Mouse (Mus musculus) limb, embryonic 13.5 days (tissue): ENCODE results near the gene Col9a1. TPM values are rescaled to one million over a fixed set of nuclear protein-coding genes. Genes with fewer than 3 reads are reported as not detected.

Experiments
- ATAC-seq: fragments of 200-750 bp; cut with Nextera tagmentation; 2 replicates; pipeline ENCODE4 v1.8.0; 2017; ENCODE audit warnings: low read depth, moderate number of reproducible peaks, moderate TSS enrichment; ENCODE audit not compliant: low FRiP score
- H3K27ac ChIP-seq: fragments of 300-500 bp; sonication (generic); 2 replicates; pipeline ENCODE4 v1.5.1; 2015; ENCODE audit warnings: inconsistent platforms, mild to moderate bottlenecking, moderate library complexity
- H3K27me3 ChIP-seq: fragments of 300-500 bp; sonication (generic); 2 replicates; pipeline ENCODE4 v1.6.1; 2015; ENCODE audit warnings: mild to moderate bottlenecking, inconsistent platforms
- H3K36me3 ChIP-seq: fragments of 300-500 bp; sonication (generic); 2 replicates; pipeline ENCODE4 v1.6.1; 2015; ENCODE audit warnings: inconsistent platforms, mild to moderate bottlenecking, moderate library complexity
- H3K4me1 ChIP-seq: fragments of 300-500 bp; sonication (generic); 2 replicates; pipeline ENCODE4 v1.6.1; 2015; ENCODE audit warnings: inconsistent platforms
- H3K4me2 ChIP-seq: fragments of 300-500 bp; sonication (generic); replicated peaks from 2 replicates; pipeline ENCODE4 v1.6.1; 2015; ENCODE audit warnings: inconsistent platforms, mild to moderate bottlenecking, moderate library complexity
- H3K4me3 ChIP-seq: fragments of 300-500 bp; sonication (generic); 2 replicates; pipeline ENCODE4 v1.5.1; 2015; ENCODE audit warnings: moderate library complexity, mild to moderate bottlenecking, inconsistent platforms
- H3K9ac ChIP-seq: fragments of 300-500 bp; sonication (generic); 2 replicates; pipeline ENCODE4 v1.6.1; 2015; ENCODE audit warnings: mild to moderate bottlenecking, inconsistent platforms
- H3K9me3 ChIP-seq: fragments of 300-500 bp; sonication (generic); 2 replicates; pipeline ENCODE4 v1.6.1; 2016; ENCODE audit warnings: inconsistent platforms
- WGBS: fragments of 180-500 bp; shearing (Covaris S2); methylation state at CpG from one replicate; pipeline ENCODE4 v1.1.7; 2015; 5-methylcytosine and 5-hydroxymethylcytosine counted together
- polyA plus RNA-seq: library from polyadenylated mRNA; unstranded; fragments of >200 nt; fragmentation: Nextera tagmentation; extraction: Ambion mirVana; gene quantifications from 2 replicates; pipeline ENCODE4 v1.2.1, GENCODE M21; 2015

Col9a1 gene
- polyA plus RNA-seq, 1 experiment from 2014 or later, result 236 TPM

DNA sequence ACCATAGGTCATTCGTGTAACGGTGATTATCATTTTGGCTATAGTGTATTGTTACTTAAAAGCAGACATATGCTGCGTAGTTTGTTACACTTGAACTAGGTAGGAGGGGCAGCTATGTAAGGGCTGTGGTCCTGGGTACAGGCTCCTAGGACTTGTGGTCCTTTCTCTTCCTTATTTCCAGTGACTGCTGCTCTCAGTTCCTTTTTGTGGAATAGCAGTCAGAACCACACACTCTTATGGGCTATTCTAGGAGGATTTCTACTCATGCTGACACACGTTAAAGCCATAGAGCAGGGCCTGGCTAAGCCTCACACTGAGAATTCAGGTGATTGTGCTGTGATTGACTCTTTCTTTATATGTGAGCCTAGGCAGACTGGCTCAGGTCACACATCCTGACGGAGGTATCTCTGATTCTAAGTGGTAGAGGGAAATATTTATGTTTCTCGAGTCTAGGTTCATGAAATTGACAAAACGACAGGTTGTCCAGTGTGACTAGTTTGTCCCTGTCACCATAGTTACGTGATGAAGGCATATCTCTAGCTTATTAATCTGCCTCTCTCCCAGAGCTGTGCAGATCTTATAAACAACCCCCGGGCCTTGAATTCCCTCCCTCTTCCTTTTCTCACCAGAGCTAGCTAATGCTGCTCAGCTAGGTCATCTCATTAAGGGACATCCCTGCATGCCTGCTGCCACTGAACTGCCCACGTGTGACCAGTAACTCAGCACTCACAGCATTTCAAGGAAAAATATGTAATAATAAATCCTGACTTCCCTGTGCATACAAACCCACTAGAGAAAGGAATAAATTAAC, 71.1 kb downstream of the Col9a1 start:
- Histone ChIP-seq H3K4me3 (no peak overlapping the region), H3K4me2 (no peak overlapping the region), H3K36me3 (no peaks in the 10 kb centered on the region), H3K27me3 (no peaks in the 10 kb centered on the region), H3K27ac (no peak overlapping the region), H3K4me1 (no peaks in the 10 kb centered on the region), H3K9me3 (no peaks in the 10 kb centered on the region), H3K9ac (no peak overlapping the region)
- ATAC-seq, result peak; percentile 50; the same call in 1 of the 2 replicates
- WGBS, result 72% methylated on average over 10 of the region's 10 CpGs

- Histone ChIP-seq H3K4me1 (no peaks in the 10 kb centered on the region), H3K27ac (no peak overlapping the region), H3K4me3 (no peak overlapping the region), H3K9me3 (no peaks in the 10 kb centered on the region), H3K4me2 (no peak overlapping the region), H3K27me3 (no peaks in the 10 kb centered on the region), H3K36me3 (no peaks in the 10 kb centered on the region), H3K9ac (no peak overlapping the region)
- ATAC-seq, result peak; percentile 73
- 49% methylated on average over 3 of the region's 3 CpGs for WGBS
Measured at GRCm38 (mm10) chr1:24249105-24249664, 71.8 kb downstream of the Col9a1 start.

DNA sequence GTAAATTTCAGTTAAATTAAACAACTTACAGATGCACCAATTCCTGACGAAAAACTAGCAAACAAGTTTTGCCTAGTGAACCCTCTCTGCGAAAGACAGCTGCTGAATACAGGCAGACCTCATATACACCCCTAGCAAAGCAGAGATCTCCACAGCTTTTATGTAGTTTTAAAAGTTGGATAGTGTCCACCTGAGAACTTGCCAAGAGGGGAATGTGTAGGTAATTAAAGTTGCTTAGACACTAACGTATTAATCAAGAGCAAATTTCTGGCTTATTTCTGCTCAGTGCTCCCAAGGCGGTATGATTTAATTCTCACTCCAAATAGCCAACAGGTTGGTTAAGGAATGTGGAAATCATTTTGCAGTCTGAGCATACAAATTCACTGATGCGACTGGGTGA, 80.6 kb downstream of the Col9a1 start:
- Histone ChIP-seq H3K9ac (no peak overlapping the region), H3K4me2 (no peak overlapping the region), H3K27ac (no peak overlapping the region), H3K27me3 (no peaks in the 10 kb centered on the region), H3K4me3 (no peak overlapping the region), H3K4me1 (peaks cover 5% of the 10 kb centered on the region), H3K36me3 (no peaks in the 10 kb centered on the region), H3K9me3 (no peaks in the 10 kb centered on the region)
- ATAC-seq, result no peak
- WGBS, result 61% methylated on average over 5 of the region's 5 CpGs

- Histone ChIP-seq H3K4me2 (no peak overlapping the region), H3K4me1 (peaks cover 5% of the 10 kb centered on the region), H3K4me3 (no peak overlapping the region), H3K27ac (no peak overlapping the region), H3K36me3 (no peaks in the 10 kb centered on the region), H3K27me3 (no peaks in the 10 kb centered on the region), H3K9ac (no peak overlapping the region), H3K9me3 (no peaks in the 10 kb centered on the region)
- peak; percentile 57; the same call in 1 of the 2 replicates for ATAC-seq
- 21% methylated on average over 6 of the region's 6 CpGs for WGBS
Measured at GRCm38 (mm10) chr1:24259419-24259818, 82.0 kb downstream of the Col9a1 start.

DNA sequence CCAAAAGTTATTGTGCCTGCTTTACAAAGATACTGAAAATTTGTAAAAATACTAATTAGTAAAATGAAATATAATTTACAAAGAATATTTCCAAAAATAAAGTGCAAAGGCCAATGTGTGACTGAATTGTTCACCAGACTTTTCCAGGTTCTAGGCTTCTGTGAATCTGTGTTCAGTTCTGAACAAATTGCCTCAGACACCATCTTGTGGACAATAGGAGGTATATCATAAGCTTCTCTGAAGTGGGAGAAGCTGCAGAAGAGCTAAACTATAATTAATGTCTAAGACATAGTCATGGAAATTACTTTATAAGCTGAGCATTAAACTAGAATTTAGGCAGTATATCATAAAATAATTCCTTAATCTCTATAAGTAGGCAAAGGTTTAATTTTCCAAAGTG, 83.8 kb downstream of the Col9a1 start:
- Histone ChIP-seq H3K9me3 (no peaks in the 10 kb centered on the region), H3K4me1 (peaks cover 5% of the 10 kb centered on the region), H3K27me3 (no peaks in the 10 kb centered on the region), H3K36me3 (no peaks in the 10 kb centered on the region), H3K9ac (no peak overlapping the region), H3K4me2 (no peak overlapping the region), H3K4me3 (no peak overlapping the region), H3K27ac (no peak overlapping the region)
- ATAC-seq, result no peak

- Histone ChIP-seq H3K4me1 (no peaks in the 10 kb centered on the region), H3K4me3 (no peak overlapping the region), H3K27ac (no peak overlapping the region), H3K27me3 (no peaks in the 10 kb centered on the region), H3K9me3 (no peaks in the 10 kb centered on the region), H3K36me3 (no peaks in the 10 kb centered on the region), H3K9ac (no peak overlapping the region), H3K4me2 (no peak overlapping the region)
- ATAC-seq, result no peak
- 72% methylated on average over 3 of the region's 3 CpGs for WGBS
Measured at GRCm38 (mm10) chr1:24267022-24267421, 89.6 kb downstream of the Col9a1 start.

DNA sequence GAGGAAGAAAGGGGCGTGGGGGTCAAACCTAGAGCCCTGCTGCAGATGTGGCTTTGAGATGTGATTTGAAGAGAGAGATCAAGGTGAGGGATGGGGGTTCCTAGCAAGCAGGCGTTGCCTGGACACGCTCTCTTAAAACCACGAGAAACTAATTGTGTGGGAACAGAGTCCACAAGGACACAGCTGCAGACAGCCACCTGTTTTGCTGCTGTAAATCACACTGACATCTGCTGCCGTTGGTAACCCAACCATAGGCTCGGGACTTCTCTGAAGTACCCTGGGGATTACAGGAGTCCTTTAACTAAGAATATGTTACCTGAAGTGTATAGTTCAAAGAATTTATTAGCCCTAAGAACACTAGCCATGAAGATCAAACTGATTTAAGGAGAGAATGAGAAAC, 109.0 kb downstream of the Col9a1 start:
- H3K27ac ChIP-seq, result no peak overlapping the region
- WGBS, result 7% methylated on average over 6 of the region's 6 CpGs
- no peaks in the 10 kb centered on the region for H3K36me3 ChIP-seq
- ATAC-seq, result peak; percentile 72
- H3K9ac ChIP-seq, result no peak overlapping the region
- H3K27me3 ChIP-seq, result no peaks in the 10 kb centered on the region
- H3K4me3 ChIP-seq, result no peak overlapping the region
- peaks cover 18% of the 10 kb centered on the region for H3K4me1 ChIP-seq
- no peak overlapping the region for H3K4me2 ChIP-seq
- H3K9me3 ChIP-seq, result no peaks in the 10 kb centered on the region

GRCm38 (mm10) chr1:24292515-24292914, 115.1 kb downstream of the Col9a1 start:
- no peak for ATAC-seq
- Histone ChIP-seq H3K27ac (no peak overlapping the region), H3K9ac (no peak overlapping the region), H3K4me3 (no peak overlapping the region), H3K9me3 (0 out of 2 replicates have a peak, but pooled peaks cover 3% of the 10 kb centered on the region), H3K27me3 (no peaks in the 10 kb centered on the region), H3K36me3 (no peaks in the 10 kb centered on the region), H3K4me2 (no peak overlapping the region), H3K4me1 (peaks cover 12% of the 10 kb centered on the region; the same call in 1 of the 2 replicates)
- WGBS, result 22% methylated on average over 2 of the region's 2 CpGs

DNA sequence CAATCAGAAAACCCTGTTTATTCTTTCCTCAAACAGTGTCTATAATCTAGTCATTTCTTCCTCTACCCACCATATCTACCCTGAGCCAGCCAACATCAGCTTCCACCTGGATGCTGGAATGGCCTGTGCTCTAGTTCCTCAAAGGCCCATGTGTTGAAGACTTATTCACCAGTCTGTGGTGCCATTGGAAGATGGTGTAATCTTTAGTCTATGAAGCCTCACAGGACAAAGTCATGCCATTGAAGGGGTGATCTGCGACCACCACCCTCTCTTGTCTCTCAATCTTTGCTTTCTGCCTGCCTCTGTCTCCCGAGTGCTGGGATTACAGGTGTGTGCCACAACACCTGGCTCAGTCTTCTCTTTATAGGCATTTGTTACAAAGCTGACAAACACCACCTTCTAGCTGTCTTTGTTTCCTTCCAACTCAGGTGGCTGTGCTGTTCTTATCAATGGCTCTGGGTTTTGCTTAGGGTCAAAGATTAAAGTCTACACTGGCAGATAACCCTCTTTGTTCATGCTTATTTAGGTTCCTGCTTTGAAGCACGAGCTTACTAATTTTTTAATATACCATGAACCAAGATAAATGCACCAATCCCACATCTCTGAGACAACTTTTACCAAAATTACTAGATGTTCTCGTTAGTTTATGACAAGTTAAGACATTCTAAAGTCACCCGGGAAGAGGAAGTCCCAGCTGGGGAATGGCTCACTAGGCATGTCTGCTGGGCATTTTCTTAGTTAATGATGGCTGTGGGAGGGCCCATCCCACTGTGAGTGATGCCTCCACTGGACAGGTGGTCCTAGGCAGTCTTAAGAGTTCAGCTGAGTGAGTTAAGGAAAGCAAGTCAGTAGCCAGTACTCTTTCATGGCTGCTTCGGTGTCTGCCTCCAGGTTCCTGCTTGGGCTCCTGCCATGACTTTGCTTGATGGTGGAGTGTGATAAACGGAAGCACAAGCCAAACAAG, 117.9 kb downstream of the Col9a1 start:
- 0 out of 2 replicates have a peak, but pooled peaks cover 3% of the 10 kb centered on the region for H3K9me3 ChIP-seq
- WGBS, result 71% methylated on average over 7 of the region's 7 CpGs
- no peak overlapping the region for H3K9ac ChIP-seq

DNA sequence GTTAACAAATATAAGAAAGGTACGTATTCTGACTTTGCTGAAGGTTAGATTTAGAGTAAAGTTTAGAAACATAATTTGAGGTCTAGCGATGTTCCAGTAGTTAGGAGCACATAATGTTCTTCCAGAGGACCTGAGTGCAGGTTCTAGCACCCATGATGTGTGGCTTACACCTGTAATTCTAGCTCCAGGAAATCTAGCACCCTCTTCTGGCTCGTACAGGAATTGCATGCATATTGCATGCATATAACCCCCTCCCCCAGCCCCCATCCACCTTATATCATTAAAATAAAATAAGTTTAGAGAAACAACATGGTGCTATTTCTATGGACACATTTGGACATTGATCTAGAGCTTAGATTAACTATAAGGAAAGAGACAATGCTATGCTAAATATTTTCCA, 123.3 kb downstream of the Col9a1 start:
- Histone ChIP-seq H3K4me1 (no peaks in the 10 kb centered on the region), H3K9me3 (0 out of 2 replicates have a peak, but pooled peaks cover 3% of the 10 kb centered on the region), H3K27ac (no peak overlapping the region), H3K4me2 (no peak overlapping the region), H3K36me3 (no peaks in the 10 kb centered on the region), H3K9ac (no peak overlapping the region), H3K4me3 (no peak overlapping the region), H3K27me3 (peaks cover 22% of the 10 kb centered on the region)
- WGBS, result 79% methylated on average over 3 of the region's 3 CpGs
- ATAC-seq, result no peak

More for the DNA sequence above, 117.9 kb downstream of the Col9a1 start:
- Histone ChIP-seq H3K27me3 (no peaks in the 10 kb centered on the region), H3K4me3 (no peak overlapping the region), H3K4me2 (no peak overlapping the region), H3K27ac (no peak overlapping the region), H3K4me1 (0 out of 2 replicates have a peak, but pooled peaks cover 3% of the 10 kb centered on the region), H3K36me3 (no peaks in the 10 kb centered on the region)
- no peak for ATAC-seq
